Mouse (Mus musculus) hematopoietic stem cell, adult 5-6 weeks (primary cell): ENCODE measurements around the gene Dbnl. TPM values are rescaled to one million over a fixed set of nuclear protein-coding genes. Genes with fewer than 3 reads are reported as not detected.

ENCODE experiments used
- total RNA-seq: library from RNA; stranded (forward); fragments of 172-1452, 232-1000 nt; gene quantifications from 2 replicates; pipeline ENCODE4 v1.2.3, GENCODE M21; 2017

Gene Dbnl
- total RNA-seq, 1 experiment from 2014 or later, result 93.2 TPM

Other genes starting within 250 kb of the Dbnl start
- 39.0 and 49.0 TPM in 2 replicates for gene Ccdc117, start 246.3 kb upstream of the Dbnl start, total RNA-seq
- gene Ankrd36, start 218.8 kb upstream of the Dbnl start, total RNA-seq, result not detected in 2 replicates
- 38.8 and 39.4 TPM in 2 replicates for gene Mrps24, start 72.8 kb upstream of the Dbnl start, total RNA-seq
- 8.0 and 9.1 TPM in 2 replicates for gene Urgcp, start 26.1 kb upstream of the Dbnl start, total RNA-seq
- gene Pgam2, start 15.2 kb downstream of the Dbnl start, total RNA-seq, result 1.2 TPM in 1 of 2 replicates, not detected in the other
- gene Polm, start 49.5 kb downstream of the Dbnl start, total RNA-seq, result 1.4 and 5.1 TPM in 2 replicates
- 0.25 and 0.65 TPM in 2 replicates for gene Aebp1, start 73.5 kb downstream of the Dbnl start, total RNA-seq
- 39.9 and 55.8 TPM in 2 replicates for gene Pold2, start 89.8 kb downstream of the Dbnl start, total RNA-seq
- gene Myl7, start 110.3 kb downstream of the Dbnl start, total RNA-seq, result not detected in 2 replicates
- gene Gck, start 161.6 kb downstream of the Dbnl start, total RNA-seq, result not detected in 2 replicates
- 34.5 and 39.9 TPM in 2 replicates for gene Ykt6, start 167.2 kb downstream of the Dbnl start, total RNA-seq